Mouse (Mus musculus): ENCODE results near the gene Alpl.

Alpl gene

GRCm38 (mm10) chr4:137768831-137769230, 27.4 kb downstream of the Alpl start:
- no peak for DNase-seq

GRCm38 (mm10) chr4:137768381-137768780, 27.8 kb downstream of the Alpl start:
- no peak for DNase-seq

GRCm38 (mm10) chr4:137766365-137766764, 29.8 kb downstream of the Alpl start:
- DNase-seq: no peak

GRCm38 (mm10) chr4:137765554-137765971, 30.6 kb downstream of the Alpl start:
- DNase-seq: peak; percentile 42

- DNase-seq: no peak
These were observed 31.6 kb downstream of the Alpl start for GRCm38 (mm10) chr4:137764621-137765020.

- DNase-seq: no peak
These were observed 32.2 kb downstream of the Alpl start for GRCm38 (mm10) chr4:137763920-137764495.

- DNase-seq: no peak
These were observed 33.3 kb downstream of the Alpl start for GRCm38 (mm10) chr4:137762886-137763285.

- no peak for DNase-seq
These were observed 41.7 kb downstream of the Alpl start for GRCm38 (mm10) chr4:137754446-137754845.

- no peak for DNase-seq
These were observed 43.0 kb downstream of the Alpl start for GRCm38 (mm10) chr4:137753199-137753598.

GRCm38 (mm10) chr4:137752471-137752870, 43.7 kb downstream of the Alpl start:
- no peak for DNase-seq

- DNase-seq: no peak
These were observed 44.5 kb downstream of the Alpl start for GRCm38 (mm10) chr4:137751717-137752116.

GRCm38 (mm10) chr4:137751310-137751709, 44.9 kb downstream of the Alpl start:
- DNase-seq: no peak

- no peak for DNase-seq
These were observed 46.1 kb downstream of the Alpl start for GRCm38 (mm10) chr4:137750121-137750520.

- no peak for DNase-seq
These were observed 46.5 kb downstream of the Alpl start for GRCm38 (mm10) chr4:137749680-137750079.

GRCm38 (mm10) chr4:137748726-137749125, 47.5 kb downstream of the Alpl start:
- DNase-seq: no peak

- DNase-seq: no peak
These were observed 48.6 kb downstream of the Alpl start for GRCm38 (mm10) chr4:137747590-137747989.

GRCm38 (mm10) chr4:137747091-137747490, 49.1 kb downstream of the Alpl start:
- DNase-seq: no peak

- DNase-seq: no peak
These were observed 51.7 kb downstream of the Alpl start for GRCm38 (mm10) chr4:137744433-137744918.

GRCm38 (mm10) chr4:137743791-137744190, 52.4 kb downstream of the Alpl start:
- DNase-seq: no peak

- DNase-seq: no peak
These were observed 55.8 kb downstream of the Alpl start for GRCm38 (mm10) chr4:137740350-137740749.

- DNase-seq: no peak
These were observed 56.8 kb downstream of the Alpl start for GRCm38 (mm10) chr4:137739151-137739923.

GRCm38 (mm10) chr4:137737760-137738159, 58.4 kb downstream of the Alpl start:
- DNase-seq: no peak

- DNase-seq: no peak
These were observed 59.9 kb downstream of the Alpl start for GRCm38 (mm10) chr4:137736220-137736701.

GRCm38 (mm10) chr4:137733459-137733858, 62.7 kb downstream of the Alpl start:
- no peak for DNase-seq
